Mouse (Mus musculus): ENCODE measurements around the gene Cyp1a2. TPM values are rescaled to one million over a fixed set of nuclear protein-coding genes. Genes with fewer than 3 reads are reported as not detected.

Gene Cyp1a2
- total RNA-seq, 2 experiments from 2014 or later = not detected

GRCm38 (mm10) chr9:57647286-57648108 is 36.0 kb downstream of the Cyp1a2 start:
- DNase-seq (ENCODE audit: low spot score in 2 of 2) = no peak

DNA sequence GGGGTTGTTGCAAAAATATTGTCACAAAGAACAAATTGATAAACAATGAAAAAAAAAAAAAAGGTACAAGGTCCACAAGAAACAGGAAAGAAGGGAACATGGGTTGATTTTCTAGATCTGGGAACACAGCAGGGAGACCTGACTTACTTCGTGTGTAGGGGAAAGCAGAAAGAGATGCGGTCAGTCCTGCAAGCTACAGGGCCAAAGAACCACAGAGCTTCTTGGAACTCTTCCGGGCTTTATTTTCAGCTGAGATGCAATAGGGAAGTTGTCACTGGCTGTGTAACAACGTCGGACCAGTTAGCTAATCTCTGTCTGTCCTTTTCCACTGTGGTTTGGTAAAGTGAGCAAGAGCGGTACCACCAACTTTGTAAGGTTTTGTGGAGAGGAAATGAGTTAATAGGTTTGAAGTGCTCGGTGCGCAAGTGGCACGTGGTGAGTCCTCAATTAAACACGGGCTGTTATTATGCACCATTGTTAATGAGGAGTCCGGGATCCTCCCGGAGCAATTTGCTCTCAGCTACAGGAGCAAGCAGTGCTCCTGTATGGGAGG is 36.9 kb downstream of the Cyp1a2 start:
- no peak for DNase-seq (ENCODE audit: low spot score in 2 of 2)

DNA sequence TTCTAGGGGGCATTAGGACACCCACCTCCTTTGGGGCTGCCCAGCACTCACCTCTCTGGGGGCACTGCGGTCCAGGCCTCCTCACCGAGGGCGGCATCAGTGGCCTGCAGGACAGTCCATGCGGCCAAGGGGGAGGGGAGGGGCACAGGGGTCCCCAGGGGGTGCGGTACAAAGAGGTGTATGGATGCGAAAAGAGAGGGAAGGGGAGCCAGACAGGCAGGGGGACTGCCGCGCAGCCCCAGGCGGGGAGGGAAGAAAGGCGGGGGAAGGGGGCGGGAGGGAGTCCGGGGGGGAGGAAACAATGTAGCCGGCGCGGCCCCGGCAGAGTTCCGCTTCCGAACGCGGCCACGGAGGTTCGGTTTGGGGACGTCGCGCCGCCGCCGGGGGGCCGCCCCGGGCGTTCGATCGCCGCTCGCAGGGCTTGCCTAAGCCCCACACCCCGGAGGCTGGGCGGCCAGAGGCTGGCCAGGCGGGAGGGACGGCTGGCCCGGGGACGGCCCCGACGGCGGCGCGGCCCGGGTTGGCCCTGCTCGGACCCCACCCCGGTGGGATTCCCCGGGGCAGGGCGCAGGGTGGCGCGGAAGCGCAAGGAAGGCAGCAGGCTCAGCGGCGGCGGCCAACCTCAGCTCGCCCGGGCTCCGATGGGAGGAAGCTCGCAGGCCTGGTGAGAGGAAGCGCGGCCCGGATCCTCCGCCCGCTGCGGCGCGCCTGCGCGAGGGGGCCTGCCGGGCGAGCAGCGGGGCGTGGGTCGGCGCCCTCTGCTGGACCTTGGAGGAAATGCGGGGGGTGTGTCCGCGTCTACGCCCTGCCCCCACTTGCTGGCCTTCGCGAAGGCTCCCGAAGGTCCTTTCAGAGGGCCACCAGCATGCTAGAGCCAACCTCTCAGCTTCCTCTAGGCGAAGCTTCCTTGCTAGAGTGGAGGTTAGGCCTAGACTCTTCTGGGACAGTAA is 38.3 kb downstream of the Cyp1a2 start:
- DNase-seq (ENCODE audit: low spot score in 2 of 2) = peak; percentile 92 to 93

- no peak for DNase-seq (ENCODE audit: low spot score in 2 of 2)
Measured at GRCm38 (mm10) chr9:57644442-57644943, 39.0 kb downstream of the Cyp1a2 start.

GRCm38 (mm10) chr9:57643856-57644180 is 39.7 kb downstream of the Cyp1a2 start:
- no peak for DNase-seq (ENCODE audit: low spot score in 2 of 2)

- no peak for DNase-seq (ENCODE audit: low spot score in 2 of 2)
Measured at GRCm38 (mm10) chr9:57643169-57643855, 40.2 kb downstream of the Cyp1a2 start.

GRCm38 (mm10) chr9:57641775-57642550 is 41.5 kb downstream of the Cyp1a2 start:
- DNase-seq (ENCODE audit: low spot score in 2 of 2) = no peak

GRCm38 (mm10) chr9:57641022-57641421 is 42.5 kb downstream of the Cyp1a2 start:
- no peak for DNase-seq (ENCODE audit: low spot score in 2 of 2)

DNA sequence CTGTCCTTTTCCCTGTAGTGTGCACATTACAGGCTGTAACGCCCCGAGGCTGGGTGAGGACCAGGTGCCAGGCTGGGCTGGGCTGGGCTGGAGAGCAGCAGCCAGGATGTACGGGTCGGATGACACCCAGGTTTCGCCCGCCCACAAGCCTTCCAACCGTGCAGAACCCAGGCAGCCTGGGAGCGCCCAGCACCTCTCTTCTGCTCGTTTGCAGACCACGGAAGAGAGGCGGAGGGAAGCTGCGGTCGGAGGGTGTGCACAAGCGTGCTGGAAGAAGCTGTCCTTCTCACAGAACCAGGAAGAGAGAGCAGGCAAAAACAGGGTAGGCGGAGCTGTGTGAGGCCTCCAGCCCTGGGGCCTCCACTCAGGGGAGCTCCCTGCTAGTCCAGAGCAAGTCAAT is 43.1 kb downstream of the Cyp1a2 start:
- no peak for DNase-seq (ENCODE audit: low spot score in 2 of 2)

DNA sequence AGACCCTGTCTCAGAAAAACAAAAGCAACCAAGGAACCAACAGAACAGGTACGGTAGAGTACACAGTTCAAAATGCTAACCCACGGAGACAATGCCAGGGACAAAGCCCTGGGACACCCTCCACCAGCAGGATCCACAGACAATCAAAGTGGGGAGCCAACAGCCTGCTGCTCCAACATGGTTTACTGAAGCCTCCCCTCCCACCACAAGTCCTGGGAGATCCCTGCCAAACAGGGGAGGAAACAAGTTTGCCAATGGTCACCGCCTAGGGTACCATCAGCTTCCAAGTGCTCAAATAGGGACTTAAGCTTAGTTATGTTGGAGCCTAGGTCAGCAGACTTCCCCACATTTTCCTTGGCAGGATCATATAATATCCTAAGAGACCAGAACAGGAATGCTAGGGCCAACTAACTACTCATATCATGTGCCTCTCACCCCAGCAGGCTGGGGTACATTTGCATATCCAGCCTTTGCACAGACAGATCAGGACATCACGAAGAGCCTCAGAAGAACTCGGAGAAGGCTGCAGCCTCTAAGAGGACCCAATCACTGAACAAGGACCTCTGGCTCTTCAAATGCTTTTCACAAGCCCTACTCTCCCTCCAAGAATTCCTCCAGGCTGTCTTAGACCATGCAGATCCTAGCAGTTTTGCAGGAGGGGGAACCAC is 43.7 kb downstream of the Cyp1a2 start:
- DNase-seq (ENCODE audit: low spot score in 2 of 2) = no peak

DNA sequence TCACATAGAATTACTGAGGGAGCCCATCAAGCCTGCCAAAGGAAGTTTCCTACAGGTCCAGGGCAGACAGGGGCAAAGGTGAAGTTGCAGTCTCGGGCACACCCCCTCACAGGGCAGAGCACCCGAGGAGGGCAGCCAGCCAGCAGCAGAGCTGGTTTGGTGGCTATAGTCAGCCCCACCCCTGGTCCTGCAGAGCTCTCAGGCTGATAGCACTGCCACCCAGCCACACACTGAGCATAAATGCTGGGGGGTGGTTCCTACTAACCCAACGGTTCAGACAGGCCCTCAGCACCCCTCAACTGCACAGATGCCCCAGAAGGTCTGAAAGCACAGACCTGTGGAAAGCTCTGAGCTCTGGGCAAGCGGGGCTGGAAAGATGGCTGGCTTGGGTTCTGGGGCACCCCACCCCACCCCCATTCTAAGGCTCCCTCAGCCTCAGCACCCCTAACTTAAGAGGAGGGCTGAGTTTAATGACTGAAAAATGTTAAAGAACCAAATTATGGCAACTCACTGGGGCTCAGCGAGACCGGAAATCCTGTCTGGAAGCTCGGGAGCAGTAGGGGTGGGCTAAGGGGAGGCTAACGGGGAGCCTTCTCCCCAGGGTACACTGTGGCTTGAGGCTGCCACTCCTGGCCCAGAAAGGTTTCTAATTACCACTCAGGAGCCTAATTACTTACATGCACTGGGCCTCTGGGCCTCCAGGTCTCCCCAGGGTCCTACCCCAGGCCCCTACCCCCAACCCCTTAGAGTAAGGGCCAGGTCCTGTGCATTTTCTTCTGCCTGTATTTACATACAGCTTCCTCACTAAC is 44.6 kb downstream of the Cyp1a2 start:
- no peak for DNase-seq (ENCODE audit: low spot score in 2 of 2)

- no peak for DNase-seq (ENCODE audit: low spot score in 2 of 2)
Measured at GRCm38 (mm10) chr9:57637741-57638322, 45.7 kb downstream of the Cyp1a2 start.

DNA sequence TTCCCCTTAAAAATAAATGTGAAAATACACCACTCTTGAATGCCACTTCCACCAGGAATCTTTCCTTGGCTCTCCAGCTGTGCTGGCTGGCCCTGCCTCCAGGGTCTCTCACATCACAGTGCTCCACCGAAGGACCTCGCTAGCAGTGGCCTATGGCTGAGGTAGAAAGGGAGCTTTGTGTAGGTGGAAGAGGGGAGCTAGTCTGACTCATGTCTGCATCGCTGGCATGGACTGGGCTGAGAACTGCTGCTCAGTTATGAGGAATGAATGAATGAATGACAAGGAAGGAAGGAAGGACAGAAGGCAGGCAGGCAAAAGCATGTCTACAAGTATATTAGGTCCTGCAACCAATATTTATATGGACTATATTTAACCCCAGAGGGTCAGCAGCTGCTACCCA is 46.2 kb downstream of the Cyp1a2 start:
- DNase-seq (ENCODE audit: low spot score in 2 of 2) = no peak

- peak in 1 of 2 experiments; percentile 52 for DNase-seq (ENCODE audit: low spot score in 2 of 2)
Measured at GRCm38 (mm10) chr9:57633481-57634024, 50.0 kb downstream of the Cyp1a2 start.

DNA sequence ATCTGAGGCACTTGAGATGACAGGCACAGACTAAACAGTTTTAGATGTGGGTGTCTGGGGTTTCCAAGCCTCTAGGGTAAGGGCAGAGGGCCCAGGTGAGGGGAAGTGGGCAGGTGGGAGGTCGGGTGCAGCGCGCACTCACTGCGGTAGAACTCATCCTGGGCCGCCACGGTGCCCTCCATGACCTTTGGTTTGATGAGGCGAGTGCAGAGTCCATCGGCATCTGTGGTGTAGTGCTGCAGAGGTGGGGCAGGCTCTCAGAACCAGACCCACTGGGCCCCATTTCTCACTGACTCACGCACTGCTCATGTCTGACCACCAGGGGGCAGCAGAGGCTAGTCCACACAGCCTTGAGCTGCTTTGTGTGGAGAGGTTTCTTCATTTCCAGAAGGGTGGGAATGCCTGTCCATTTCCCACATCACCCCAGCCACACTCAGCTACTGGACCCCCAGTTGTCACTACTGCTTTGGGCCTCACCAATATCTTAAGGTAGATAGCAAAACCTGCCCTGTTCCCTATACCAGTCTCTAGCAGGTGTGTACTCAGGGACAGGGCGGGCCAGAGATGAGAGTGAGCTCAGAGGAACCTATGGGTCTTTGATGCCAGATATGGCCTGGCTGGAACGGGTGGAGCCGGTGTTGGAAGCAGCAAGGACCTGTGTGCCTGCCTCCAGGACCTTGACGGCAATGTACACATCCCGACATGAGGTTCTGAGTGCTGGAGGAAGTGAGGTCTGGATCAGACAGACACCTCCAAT is 54.2 kb downstream of the Cyp1a2 start:
- peak; percentile 77 to 82 for DNase-seq (ENCODE audit: low spot score in 2 of 2)

- DNase-seq (ENCODE audit: low spot score in 2 of 2) = no peak
Measured at GRCm38 (mm10) chr9:57628717-57629116, 54.8 kb downstream of the Cyp1a2 start.

DNA sequence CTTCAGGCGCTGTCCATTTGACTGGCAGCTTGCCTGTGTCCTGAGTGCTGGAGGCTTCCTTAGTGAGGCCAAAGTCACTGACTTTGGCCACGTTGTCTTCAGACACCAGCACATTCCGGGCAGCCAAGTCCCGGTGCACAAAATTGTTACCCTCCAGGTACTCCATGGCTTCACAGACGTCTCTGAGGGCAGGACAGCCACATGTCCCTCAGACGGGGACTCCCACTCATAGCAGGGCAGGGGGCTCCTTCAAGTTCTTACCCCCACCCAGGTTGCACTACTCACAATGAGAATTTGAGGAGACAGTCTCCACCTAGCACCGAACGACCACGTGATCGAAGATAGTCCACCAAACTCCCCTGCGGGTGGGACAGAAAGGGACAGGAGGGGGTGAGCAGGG is 55.6 kb downstream of the Cyp1a2 start:
- DNase-seq (ENCODE audit: low spot score in 2 of 2) = no peak
